Mouse (Mus musculus): Measurements from ENCODE around the gene Xrcc5. TPM values are rescaled to one million over a fixed set of nuclear protein-coding genes. Genes with fewer than 3 reads are reported as not detected.

The Xrcc5 gene
- polyA plus RNA-seq, 1 experiment from 2014 or later = 45.2 TPM

DNA sequence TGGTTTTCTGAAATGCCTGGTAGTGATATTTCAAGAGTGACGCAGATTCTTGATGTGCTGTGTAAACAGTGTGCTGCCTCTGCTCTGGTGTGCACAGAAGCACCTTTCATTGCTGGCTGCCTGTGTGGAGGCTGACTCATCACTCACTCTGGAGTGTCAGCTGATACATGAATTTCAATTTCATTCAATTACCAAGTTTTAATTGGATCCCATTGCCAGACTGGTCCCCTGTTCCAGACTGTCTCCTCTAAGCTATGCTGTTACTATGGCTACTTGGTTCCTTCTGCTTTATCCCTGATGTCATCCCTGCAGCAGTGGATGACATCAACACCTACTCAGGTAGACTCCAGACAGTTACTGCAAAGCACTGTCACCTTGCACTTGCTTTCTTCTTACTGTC, 65.3 kb downstream of the Xrcc5 start:
- peak; percentile 76 for ATAC-seq (ENCODE audit: low FRiP score, low read depth)
- Histone ChIP-seq H3K36me3 (no peaks in the 10 kb centered on the region; the same call in 1 of the 2 replicates), H3K27me3 (replicated peaks) (no peaks in the 10 kb centered on the region), H3K27ac (no peak overlapping the region), H3K4me2 (replicated peaks) (no peak overlapping the region), H3K4me1 (no peaks in the 10 kb centered on the region), H3K9ac (no peak overlapping the region), H3K9me3 (no peaks in the 10 kb centered on the region), H3K4me3 (no peak overlapping the region)
- WGBS = 58% methylated on average over 1 of the region's 1 CpGs

- no peaks in the 10 kb centered on the region for H3K4me1 ChIP-seq
These were observed 65.7 kb downstream of the Xrcc5 start for GRCm38 (mm10) chr1:72372913-72373312.

DNA sequence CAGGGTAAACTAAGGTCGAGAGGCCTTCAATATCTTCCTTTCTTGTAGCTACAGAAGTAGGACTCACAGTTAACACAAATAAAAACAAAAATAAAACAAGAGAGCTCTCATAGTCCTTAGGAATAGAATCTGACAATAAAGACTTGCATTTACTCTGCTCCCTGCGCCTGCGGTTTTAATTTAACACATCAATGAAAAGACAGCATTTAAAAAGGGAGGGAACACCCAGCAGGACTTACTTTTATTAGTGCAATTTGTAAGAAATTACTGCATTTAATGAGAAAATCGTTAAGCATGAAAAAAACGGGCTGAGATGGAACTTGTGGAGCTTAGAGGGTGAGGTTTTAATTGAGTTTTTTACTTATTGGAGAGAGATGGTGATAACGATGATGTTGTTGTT, 66.4 kb downstream of the Xrcc5 start:
- Histone ChIP-seq H3K27me3 (replicated peaks) (no peaks in the 10 kb centered on the region), H3K9me3 (no peaks in the 10 kb centered on the region), H3K4me1 (no peaks in the 10 kb centered on the region), H3K36me3 (no peaks in the 10 kb centered on the region; the same call in 1 of the 2 replicates), H3K4me3 (no peak overlapping the region), H3K27ac (no peak overlapping the region), H3K4me2 (replicated peaks) (no peak overlapping the region), H3K9ac (no peak overlapping the region)
- WGBS = 34% methylated on average over 6 of the region's 6 CpGs
- ATAC-seq (ENCODE audit: low FRiP score, low read depth) = no peak

More at GRCm38 (mm10) chr1:72372913-72373312, 65.7 kb downstream of the Xrcc5 start:
- H3K9ac ChIP-seq = no peak overlapping the region
- H3K27ac ChIP-seq = no peak overlapping the region
- no peak overlapping the region for H3K4me2 ChIP-seq (replicated peaks)
- no peaks in the 10 kb centered on the region; the same call in 1 of the 2 replicates for H3K36me3 ChIP-seq
- no peaks in the 10 kb centered on the region for H3K27me3 ChIP-seq (replicated peaks)
- no peak overlapping the region for H3K4me3 ChIP-seq
- no peaks in the 10 kb centered on the region for H3K9me3 ChIP-seq
- 95% methylated on average over 3 of the region's 3 CpGs for WGBS
- ATAC-seq (ENCODE audit: low FRiP score, low read depth) = no peak

DNA sequence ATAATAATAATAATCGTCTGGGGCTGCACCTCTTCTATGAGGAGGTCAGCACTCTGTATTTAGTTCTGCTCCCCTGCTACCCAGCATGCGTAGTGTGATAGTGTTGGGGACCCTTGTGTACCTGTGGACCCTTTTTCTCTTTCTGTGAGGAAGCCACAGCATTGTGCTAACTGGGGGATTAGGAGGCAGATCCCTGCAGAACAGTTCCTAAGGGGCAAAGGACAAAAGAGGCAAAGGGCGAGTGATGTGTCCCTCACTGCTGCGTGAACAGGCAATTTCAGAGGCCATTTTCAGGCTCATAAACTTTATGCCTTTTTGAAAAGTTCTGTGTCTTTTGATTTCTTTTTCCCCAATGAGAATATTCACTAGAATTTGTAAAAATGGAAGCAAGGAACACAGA, 66.8 kb downstream of the Xrcc5 start:
- Histone ChIP-seq H3K4me3 (no peak overlapping the region), H3K4me1 (no peaks in the 10 kb centered on the region), H3K27me3 (replicated peaks) (no peaks in the 10 kb centered on the region), H3K9me3 (no peaks in the 10 kb centered on the region), H3K9ac (no peak overlapping the region), H3K27ac (no peak overlapping the region), H3K4me2 (replicated peaks) (no peak overlapping the region), H3K36me3 (no peaks in the 10 kb centered on the region; the same call in 1 of the 2 replicates)
- no peak for ATAC-seq (ENCODE audit: low FRiP score, low read depth)
- 37% methylated on average over 4 of the region's 4 CpGs for WGBS

- H3K27me3 ChIP-seq (replicated peaks) = no peaks in the 10 kb centered on the region
- WGBS = 87% methylated on average over 4 of the region's 4 CpGs
- no peaks in the 10 kb centered on the region for H3K4me1 ChIP-seq
- no peak overlapping the region for H3K9ac ChIP-seq
- no peak overlapping the region for H3K27ac ChIP-seq
- no peak overlapping the region for H3K4me2 ChIP-seq (replicated peaks)
- H3K9me3 ChIP-seq = no peaks in the 10 kb centered on the region
- no peak for ATAC-seq (ENCODE audit: low FRiP score, low read depth)
- H3K4me3 ChIP-seq = no peak overlapping the region
- no peaks in the 10 kb centered on the region; the same call in 1 of the 2 replicates for H3K36me3 ChIP-seq
These were observed 70.9 kb downstream of the Xrcc5 start for GRCm38 (mm10) chr1:72378151-72378550.

DNA sequence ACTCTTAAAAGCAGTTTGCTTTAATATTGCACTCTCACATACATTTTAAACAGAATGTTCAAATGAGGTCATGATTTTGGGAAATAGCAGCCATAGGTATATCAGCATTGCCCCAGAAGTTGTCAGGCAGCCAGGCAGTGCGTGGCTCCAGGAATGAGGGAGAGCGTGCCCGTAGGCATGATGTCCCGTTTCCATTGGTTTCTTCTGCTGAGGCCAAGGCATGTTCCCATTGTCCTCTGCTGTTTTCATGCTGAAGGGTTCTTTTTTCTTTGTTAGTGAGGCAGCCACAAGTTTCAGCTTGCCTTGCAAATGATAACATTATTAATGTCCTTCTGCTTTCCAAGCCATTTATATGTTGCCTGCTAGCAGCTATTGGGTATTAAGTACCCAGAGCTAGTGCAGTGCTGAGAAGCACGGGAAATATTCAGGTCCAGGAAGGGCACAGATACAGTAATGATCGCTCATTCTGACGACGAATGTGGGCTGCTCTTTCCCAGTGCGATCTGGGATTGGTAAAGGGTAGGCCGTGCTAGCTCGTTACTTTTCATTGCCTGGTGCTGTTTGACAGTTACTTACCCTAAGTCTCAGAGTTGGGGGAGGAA, 72.6 kb downstream of the Xrcc5 start:
- Histone ChIP-seq H3K9ac (no peak overlapping the region), H3K27ac (no peak overlapping the region), H3K9me3 (no peaks in the 10 kb centered on the region), H3K4me1 (no peaks in the 10 kb centered on the region), H3K4me3 (no peak overlapping the region), H3K4me2 (replicated peaks) (no peak overlapping the region), H3K36me3 (peaks cover 6% of the 10 kb centered on the region; the same call in 1 of the 2 replicates), H3K27me3 (replicated peaks) (no peaks in the 10 kb centered on the region)
- 86% methylated on average over 11 of the region's 11 CpGs for WGBS
- ATAC-seq (ENCODE audit: low FRiP score, low read depth) = no peak

DNA sequence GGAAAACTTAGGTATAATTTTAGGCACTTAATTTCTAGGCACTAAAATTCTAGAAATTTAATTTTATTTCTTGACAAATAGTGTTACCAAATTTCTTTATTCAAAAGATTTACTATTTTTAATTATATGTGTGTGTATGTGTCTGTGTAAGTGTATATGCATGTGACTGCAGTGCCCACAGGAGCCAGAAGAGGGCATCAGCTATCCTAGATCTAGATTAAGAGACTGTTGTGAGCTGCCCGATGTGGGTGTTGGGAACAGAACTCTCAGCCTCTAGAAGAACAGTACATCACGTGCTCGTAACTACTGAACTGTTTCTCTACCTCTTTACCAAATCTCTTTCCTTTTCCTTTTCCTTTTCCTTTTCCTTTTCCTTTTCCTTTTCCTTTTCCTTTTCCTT, 73.3 kb downstream of the Xrcc5 start:
- H3K9me3 ChIP-seq = no peaks in the 10 kb centered on the region
- no peaks in the 10 kb centered on the region for H3K4me1 ChIP-seq
- H3K4me3 ChIP-seq = no peak overlapping the region
- ATAC-seq (ENCODE audit: low FRiP score, low read depth) = no peak
- no peak overlapping the region for H3K9ac ChIP-seq
- 98% methylated on average over 3 of the region's 3 CpGs for WGBS
- H3K4me2 ChIP-seq (replicated peaks) = no peak overlapping the region
- no peak overlapping the region for H3K27ac ChIP-seq
- no peaks in the 10 kb centered on the region for H3K27me3 ChIP-seq (replicated peaks)
- peaks cover 9% of the 10 kb centered on the region; the same call in 1 of the 2 replicates for H3K36me3 ChIP-seq

DNA sequence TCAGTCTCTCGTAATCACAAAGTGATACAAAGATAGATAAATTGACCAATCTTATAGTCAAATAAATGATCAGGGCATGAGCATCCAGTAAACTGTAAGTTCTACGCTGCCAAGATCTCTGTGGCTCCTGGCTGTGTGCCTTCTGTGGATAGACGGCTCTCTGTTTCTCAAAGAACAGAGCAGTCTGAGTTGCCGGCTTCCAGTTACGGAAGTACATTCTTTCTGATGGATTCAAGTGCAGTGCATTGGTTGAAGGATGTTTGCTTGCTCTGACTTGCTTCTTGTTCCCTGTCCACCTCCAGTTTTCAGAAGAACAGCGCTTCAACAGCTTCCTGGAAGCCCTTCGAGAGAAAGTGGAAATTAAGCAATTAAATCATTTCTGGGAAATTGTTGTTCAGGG, 75.8 kb downstream of the Xrcc5 start:
- Histone ChIP-seq H3K9ac (no peak overlapping the region), H3K36me3 (peaks cover 12% of the 10 kb centered on the region; the same call in 1 of the 2 replicates), H3K4me3 (no peak overlapping the region), H3K9me3 (no peaks in the 10 kb centered on the region), H3K4me1 (no peaks in the 10 kb centered on the region), H3K27me3 (replicated peaks) (no peaks in the 10 kb centered on the region), H3K4me2 (replicated peaks) (no peak overlapping the region), H3K27ac (no peak overlapping the region)
- 95% methylated on average over 7 of the region's 7 CpGs for WGBS
- no peak for ATAC-seq (ENCODE audit: low FRiP score, low read depth)

GRCm38 (mm10) chr1:72383651-72384050, 76.4 kb downstream of the Xrcc5 start:
- no peaks in the 10 kb centered on the region for H3K4me1 ChIP-seq
- H3K27me3 ChIP-seq (replicated peaks) = no peaks in the 10 kb centered on the region
- no peak overlapping the region for H3K27ac ChIP-seq
- WGBS = 86% methylated on average over 5 of the region's 5 CpGs
- H3K4me2 ChIP-seq (replicated peaks) = no peak overlapping the region
- no peak overlapping the region for H3K9ac ChIP-seq
- no peak overlapping the region for H3K4me3 ChIP-seq
- H3K9me3 ChIP-seq = no peaks in the 10 kb centered on the region
- ATAC-seq (ENCODE audit: low FRiP score, low read depth) = no peak
- peaks cover 12% of the 10 kb centered on the region; the same call in 1 of the 2 replicates for H3K36me3 ChIP-seq

- Histone ChIP-seq H3K36me3 (peaks cover 10% of the 10 kb centered on the region; the same call in 1 of the 2 replicates), H3K4me2 (replicated peaks) (no peak overlapping the region), H3K4me3 (no peak overlapping the region), H3K4me1 (no peaks in the 10 kb centered on the region), H3K27me3 (replicated peaks) (no peaks in the 10 kb centered on the region), H3K9ac (no peak overlapping the region), H3K9me3 (no peaks in the 10 kb centered on the region), H3K27ac (no peak overlapping the region)
- WGBS = 77% methylated on average over 4 of the region's 4 CpGs
- ATAC-seq (ENCODE audit: low FRiP score, low read depth) = no peak
These were observed 83.2 kb downstream of the Xrcc5 start for GRCm38 (mm10) chr1:72390420-72390819.

- H3K9me3 ChIP-seq = no peaks in the 10 kb centered on the region
- H3K27ac ChIP-seq = no peak overlapping the region
- peaks cover 17% of the 10 kb centered on the region; the same call in 1 of the 2 replicates for H3K36me3 ChIP-seq
- H3K27me3 ChIP-seq (replicated peaks) = no peaks in the 10 kb centered on the region
- H3K4me3 ChIP-seq = no peak overlapping the region
- peaks cover 17% of the 10 kb centered on the region for H3K4me1 ChIP-seq
- ATAC-seq (ENCODE audit: low FRiP score, low read depth) = no peak
- H3K9ac ChIP-seq = no peak overlapping the region
- no peak overlapping the region for H3K4me2 ChIP-seq (replicated peaks)
- 88% methylated on average over 8 of the region's 8 CpGs for WGBS
These were observed 92.6 kb downstream of the Xrcc5 start for GRCm38 (mm10) chr1:72399720-72400401.

DNA sequence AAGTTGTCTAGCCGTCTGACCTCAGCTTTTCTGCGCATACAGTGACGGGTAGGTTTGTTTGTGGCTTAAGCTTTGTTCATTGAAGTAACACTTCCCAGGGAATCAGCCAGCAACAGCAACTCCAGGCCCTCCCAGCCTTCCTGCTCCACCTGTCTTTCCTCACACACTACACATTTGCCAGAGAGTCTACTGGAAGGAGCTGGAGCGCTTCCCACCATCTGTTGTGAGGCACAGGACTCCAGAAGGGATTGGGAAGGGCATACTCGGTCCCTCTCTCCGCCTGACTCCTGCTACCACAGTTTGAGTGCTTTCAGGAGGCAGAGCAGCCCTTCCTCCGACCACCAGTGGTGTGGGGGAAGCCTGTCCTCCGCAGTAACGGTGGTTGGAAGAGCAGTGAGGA, 93.4 kb downstream of the Xrcc5 start:
- Histone ChIP-seq H3K9ac (no peak overlapping the region), H3K4me1 (peaks cover 17% of the 10 kb centered on the region), H3K4me2 (replicated peaks) (no peak overlapping the region), H3K27me3 (replicated peaks) (no peaks in the 10 kb centered on the region), H3K27ac (no peak overlapping the region), H3K4me3 (no peak overlapping the region), H3K36me3 (peaks cover 10% of the 10 kb centered on the region; the same call in 1 of the 2 replicates), H3K9me3 (no peaks in the 10 kb centered on the region)
- WGBS = 82% methylated on average over 9 of the region's 9 CpGs
- ATAC-seq (ENCODE audit: low FRiP score, low read depth) = no peak
